Mouse (Mus musculus) intestine, embryonic 15.5 days (tissue): ENCODE measurements around the gene Ncs1. TPM values are rescaled to one million over a fixed set of nuclear protein-coding genes. Genes with fewer than 3 reads are reported as not detected.

Experiments
- ATAC-seq: fragments of 200-750 bp; cut with Nextera tagmentation; 2 replicates; pipeline ENCODE4 v1.8.0; 2017; ENCODE audit warnings: moderate TSS enrichment, moderate library complexity
- H3K27ac ChIP-seq: fragments of 300-500 bp; sonication (generic); 2 replicates; pipeline ENCODE4 v1.5.1; 2015; ENCODE audit warnings: mild to moderate bottlenecking, inconsistent platforms
- H3K27me3 ChIP-seq: fragments of 300-500 bp; sonication (generic); replicated peaks from 2 replicates; pipeline ENCODE4 v1.6.1; 2015; ENCODE audit warnings: inconsistent platforms
- H3K36me3 ChIP-seq: fragments of 300-500 bp; sonication (generic); 2 replicates; pipeline ENCODE4 v1.6.1; 2015; ENCODE audit warnings: inconsistent platforms
- H3K4me1 ChIP-seq: fragments of 300-500 bp; sonication (generic); replicated peaks from 2 replicates; pipeline ENCODE4 v1.6.1; 2015; ENCODE audit warnings: inconsistent platforms
- H3K4me2 ChIP-seq: fragments of 300-500 bp; sonication (generic); replicated peaks from 2 replicates; pipeline ENCODE4 v1.6.1; 2015; ENCODE audit warnings: mild to moderate bottlenecking, inconsistent platforms
- H3K4me3 ChIP-seq: fragments of 300-500 bp; sonication (generic); replicated peaks from 2 replicates; pipeline ENCODE4 v1.5.1; 2015; ENCODE audit warnings: inconsistent platforms
- H3K9ac ChIP-seq: fragments of 300-500 bp; sonication (generic); 2 replicates; pipeline ENCODE4 v1.6.1; 2015; ENCODE audit warnings: inconsistent platforms
- H3K9me3 ChIP-seq: fragments of 300-500 bp; sonication (generic); 2 replicates; pipeline ENCODE4 v1.6.1; 2016; ENCODE audit warnings: inconsistent platforms
- WGBS: fragments of 180-500 bp; shearing (Covaris S2); methylation state at CpG from one replicate; pipeline ENCODE4 v1.1.7; 2015; 5-methylcytosine and 5-hydroxymethylcytosine counted together
- polyA plus RNA-seq: library from polyadenylated mRNA; unstranded; fragments of >200 nt; fragmentation: Nextera tagmentation; extraction: Ambion mirVana; gene quantifications from 2 replicates; pipeline ENCODE4 v1.2.1, GENCODE M21; 2015

Gene Ncs1
- polyA plus RNA-seq, 1 experiment from 2014 or later, result 25.0 TPM

DNA sequence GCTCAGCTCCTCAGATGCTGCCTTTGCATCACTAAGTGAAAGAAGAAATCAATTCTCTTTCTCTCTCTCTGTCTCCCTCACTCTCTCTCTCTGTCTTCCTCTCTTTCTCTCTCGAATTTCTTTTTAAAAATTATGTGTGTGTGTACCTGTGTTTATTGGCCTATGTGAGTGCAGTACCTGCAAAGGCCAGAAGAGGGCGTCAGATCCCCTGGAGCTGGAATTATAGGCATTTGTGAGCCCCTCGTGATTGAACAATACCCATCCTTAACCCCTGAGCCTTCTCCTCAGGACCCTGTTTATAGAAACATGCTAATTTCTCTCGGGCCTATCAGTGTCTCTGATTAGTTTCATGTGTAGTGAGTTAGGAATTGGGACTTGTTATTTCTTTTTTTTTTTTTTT is 62.6 kb downstream of the Ncs1 start:
- Histone ChIP-seq H3K4me1 (no peaks in the 10 kb centered on the region), H3K4me2 (no peak overlapping the region), H3K9ac (no peak overlapping the region), H3K27me3 (peaks cover 16% of the 10 kb centered on the region), H3K36me3 (no peaks in the 10 kb centered on the region), H3K4me3 (no peak overlapping the region), H3K27ac (no peak overlapping the region), H3K9me3 (no peaks in the 10 kb centered on the region)
- ATAC-seq, result no peak
- WGBS, result 64% methylated on average over 4 of the region's 4 CpGs

DNA sequence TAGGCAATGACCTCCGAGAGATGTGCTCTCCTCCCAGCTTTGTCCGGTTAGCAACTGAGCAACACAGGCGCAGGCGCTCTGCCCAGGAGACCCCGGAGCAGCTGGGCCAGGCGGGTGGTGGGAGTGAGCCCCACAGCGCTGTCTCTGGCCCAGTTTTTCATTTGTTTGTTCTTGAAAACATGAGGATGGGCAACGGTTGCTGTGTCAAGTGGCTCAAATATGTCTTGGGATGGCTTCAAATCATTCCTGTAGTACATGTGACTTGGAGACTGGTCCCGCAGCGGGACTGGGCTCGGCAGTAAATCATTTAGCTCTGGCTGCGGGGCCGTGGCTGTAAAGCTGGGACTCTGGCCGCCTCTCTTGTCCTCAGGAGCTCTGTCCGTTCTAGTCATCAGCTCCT is 63.9 kb downstream of the Ncs1 start:
- no peak overlapping the region for H3K4me2 ChIP-seq
- no peaks in the 10 kb centered on the region for H3K9me3 ChIP-seq
- H3K27ac ChIP-seq, result no peak overlapping the region
- H3K36me3 ChIP-seq, result no peaks in the 10 kb centered on the region
- peaks cover 5% of the 10 kb centered on the region; the same call in 1 of the 2 replicates for H3K4me1 ChIP-seq
- H3K27me3 ChIP-seq, result peaks cover 29% of the 10 kb centered on the region
- no peak overlapping the region for H3K4me3 ChIP-seq
- WGBS, result 35% methylated on average over 15 of the region's 15 CpGs
- ATAC-seq, result no peak
- H3K9ac ChIP-seq, result no peak overlapping the region

DNA sequence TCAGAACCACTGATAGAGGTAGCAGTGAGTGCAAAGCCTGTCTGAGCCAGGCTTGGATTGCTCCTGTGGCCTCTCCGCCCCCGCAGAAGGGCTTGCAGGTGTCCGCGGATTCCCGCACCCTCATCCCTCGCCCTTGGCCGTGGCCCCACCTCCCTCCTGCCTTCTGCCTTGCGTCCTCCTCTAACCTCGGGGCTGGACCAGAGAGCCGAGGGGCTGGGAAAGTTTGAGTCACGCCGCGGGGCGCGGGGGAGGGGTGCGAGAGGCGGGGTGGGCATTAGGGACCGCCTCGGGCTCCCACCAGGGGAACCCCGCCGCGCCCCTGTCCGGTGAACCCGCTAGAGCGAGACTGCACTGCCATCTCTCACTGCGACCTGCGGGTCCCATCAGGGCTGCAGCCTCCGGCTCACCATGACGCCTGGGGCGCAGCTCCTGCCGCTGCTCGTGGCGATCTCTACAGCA is 68.4 kb downstream of the Ncs1 start, which contains the start of gene Hmcn2:
Gene Hmcn2, plus strand, starts transcription at position 409 of the 459 bp plus-strand sequence.
- no peaks in the 10 kb centered on the region for H3K9me3 ChIP-seq
- peaks cover 5% of the 10 kb centered on the region; the same call in 1 of the 2 replicates for H3K4me1 ChIP-seq
- no peak within 1 kb of the TSS for H3K27ac ChIP-seq
- H3K4me2 ChIP-seq, result peak within 1 kb of the TSS; percentile 59
- ATAC-seq, result no peak
- no peaks in the 10 kb centered on the region for H3K36me3 ChIP-seq
- peak within 1 kb of the TSS; percentile 34 for H3K4me3 ChIP-seq
- H3K27me3 ChIP-seq, result peaks cover 58% of the 10 kb centered on the region
- H3K9ac ChIP-seq, result peak within 1 kb of the TSS; percentile 23; the same call in 1 of the 2 replicates
- WGBS, result 2% methylated on average over 33 of the region's 33 CpGs

DNA sequence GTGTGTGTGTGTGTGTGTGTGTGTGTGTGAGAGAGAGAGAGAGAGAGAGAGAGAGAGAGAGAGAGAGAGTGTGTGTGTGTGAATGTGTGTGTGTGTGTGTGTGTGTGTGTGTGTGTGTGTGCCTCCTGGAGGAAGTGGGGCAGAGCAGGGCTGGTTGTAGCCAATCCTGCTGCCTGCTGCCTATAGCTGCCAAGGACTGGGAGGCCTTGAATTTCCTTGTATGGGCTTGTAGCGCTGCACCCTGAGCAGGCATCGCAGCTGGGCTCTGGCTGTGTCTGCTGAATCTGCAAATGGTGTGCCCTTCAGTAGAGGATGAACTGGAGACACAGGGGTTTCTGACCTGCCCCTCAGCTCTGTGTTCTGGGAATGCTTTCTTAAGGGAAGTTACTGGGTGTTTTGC is 72.5 kb downstream of the Ncs1 start:
- Histone ChIP-seq H3K9me3 (no peaks in the 10 kb centered on the region), H3K9ac (no peak overlapping the region), H3K36me3 (no peaks in the 10 kb centered on the region), H3K4me1 (peaks cover 5% of the 10 kb centered on the region; the same call in 1 of the 2 replicates), H3K4me3 (no peak overlapping the region), H3K27me3 (peaks cover 43% of the 10 kb centered on the region), H3K4me2 (no peak overlapping the region), H3K27ac (peak overlapping the region; percentile 33; the same call in 1 of the 2 replicates)
- WGBS, result 12% methylated on average over 2 of the region's 2 CpGs
- peak; percentile 72 for ATAC-seq

DNA sequence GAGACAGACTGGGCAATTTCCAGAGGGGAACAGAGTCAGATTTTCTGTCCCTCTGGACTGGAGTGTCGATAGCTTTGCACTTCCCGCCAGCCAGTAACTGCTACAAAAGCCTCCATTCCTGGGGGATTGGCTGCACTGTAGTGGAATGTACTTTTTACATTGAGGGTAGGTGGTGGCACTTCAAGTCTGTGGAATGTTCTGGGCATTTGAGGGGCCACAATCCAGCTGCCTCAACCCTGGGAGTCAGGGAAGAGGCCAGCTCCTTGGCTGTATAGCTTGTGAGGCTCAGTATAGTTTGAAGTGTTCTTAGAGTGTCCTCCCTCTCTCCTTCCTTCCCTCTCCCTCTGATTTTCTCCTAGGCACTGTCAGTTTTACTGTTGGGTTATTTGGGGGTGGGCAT is 73.6 kb downstream of the Ncs1 start:
- H3K27me3 ChIP-seq, result peaks cover 33% of the 10 kb centered on the region
- peaks cover 2% of the 10 kb centered on the region; the same call in 1 of the 2 replicates for H3K4me1 ChIP-seq
- 65% methylated on average over 2 of the region's 2 CpGs for WGBS

GRCm38 (mm10) chr2:31327186-31327585 is 81.6 kb downstream of the Ncs1 start:
- WGBS, result 49% methylated on average over 10 of the region's 10 CpGs
- H3K4me2 ChIP-seq, result no peak overlapping the region
- no peak for ATAC-seq
- H3K36me3 ChIP-seq, result no peaks in the 10 kb centered on the region
- H3K27me3 ChIP-seq, result no peaks in the 10 kb centered on the region
- H3K9ac ChIP-seq, result no peak overlapping the region
- H3K9me3 ChIP-seq, result no peaks in the 10 kb centered on the region
- H3K4me1 ChIP-seq, result no peaks in the 10 kb centered on the region
- H3K27ac ChIP-seq, result no peak overlapping the region
- H3K4me3 ChIP-seq, result no peak overlapping the region

More for the DNA sequence above, 73.6 kb downstream of the Ncs1 start:
- Histone ChIP-seq H3K4me3 (no peak overlapping the region), H3K27ac (no peak overlapping the region), H3K9me3 (no peaks in the 10 kb centered on the region), H3K9ac (no peak overlapping the region), H3K36me3 (no peaks in the 10 kb centered on the region), H3K4me2 (no peak overlapping the region)
- ATAC-seq, result no peak

DNA sequence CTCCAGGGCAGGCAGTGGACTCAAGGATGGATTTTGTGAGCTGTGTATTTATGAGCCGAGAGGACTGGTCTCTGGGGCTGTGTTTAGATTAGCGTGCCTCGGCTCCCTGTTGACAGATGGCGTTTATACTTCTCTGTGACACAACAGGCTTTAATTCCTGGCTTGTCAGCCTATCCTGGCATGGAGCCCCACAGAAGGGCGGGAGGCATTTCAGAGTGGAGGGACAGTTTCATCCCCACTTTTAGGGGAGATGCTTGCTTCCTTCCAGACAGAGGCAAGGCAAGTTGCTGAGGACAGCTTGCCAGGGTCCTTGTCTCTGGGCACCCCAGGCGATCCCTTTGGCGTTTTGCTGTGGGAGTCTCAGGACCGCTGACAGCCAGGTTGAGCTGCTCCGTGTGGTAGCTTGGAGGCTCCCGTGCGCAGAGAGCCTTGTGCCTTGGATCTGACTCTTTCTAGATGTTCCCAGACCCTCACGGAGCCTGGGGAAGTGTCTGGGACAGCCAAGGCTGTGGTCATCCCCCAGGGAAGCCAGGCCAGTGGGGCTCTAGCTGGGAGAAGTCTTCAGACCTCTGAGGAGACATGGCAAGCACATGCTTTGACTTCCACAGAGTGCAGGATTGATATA is 92.2 kb downstream of the Ncs1 start:
- Histone ChIP-seq H3K9me3 (no peaks in the 10 kb centered on the region), H3K4me1 (peaks cover 31% of the 10 kb centered on the region), H3K4me3 (no peak overlapping the region), H3K4me2 (peak overlapping the region; percentile 18), H3K9ac (no peak overlapping the region), H3K36me3 (no peaks in the 10 kb centered on the region), H3K27me3 (no peaks in the 10 kb centered on the region), H3K27ac (peak overlapping the region; percentile 85)
- ATAC-seq, result peak; percentile 81
- 25% methylated on average over 12 of the region's 12 CpGs for WGBS

DNA sequence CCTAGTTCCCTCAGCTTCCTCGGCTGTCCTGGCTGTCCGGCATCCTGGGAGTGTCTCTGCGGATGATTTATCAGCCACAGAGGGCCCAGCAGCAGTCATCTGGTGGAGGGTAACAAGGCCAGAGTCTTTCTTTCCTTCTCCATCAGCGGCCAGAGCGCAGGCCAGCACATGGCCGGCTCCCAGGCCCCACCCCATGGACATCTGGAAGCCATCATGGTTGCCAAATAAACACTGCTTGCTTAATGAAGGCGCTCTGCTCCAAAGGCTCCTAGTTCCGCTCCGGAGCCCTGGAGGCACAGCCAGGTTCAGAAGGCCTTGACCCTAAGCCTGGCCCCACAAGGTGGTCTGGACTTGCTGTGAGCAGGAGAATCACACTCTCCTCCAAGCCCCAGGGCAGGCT is 94.2 kb downstream of the Ncs1 start:
- peak; percentile 55 for ATAC-seq
- 19% methylated on average over 9 of the region's 9 CpGs for WGBS
- Histone ChIP-seq H3K36me3 (no peaks in the 10 kb centered on the region), H3K9ac (no peak overlapping the region), H3K4me1 (peaks cover 31% of the 10 kb centered on the region), H3K9me3 (no peaks in the 10 kb centered on the region), H3K27ac (peak overlapping the region; percentile 33; the same call in 1 of the 2 replicates), H3K4me3 (no peak overlapping the region), H3K27me3 (no peaks in the 10 kb centered on the region), H3K4me2 (no peak overlapping the region)

GRCm38 (mm10) chr2:31341726-31342535 is 96.3 kb downstream of the Ncs1 start:
- Histone ChIP-seq H3K9me3 (no peaks in the 10 kb centered on the region), H3K4me2 (no peak overlapping the region), H3K27ac (no peak overlapping the region), H3K9ac (no peak overlapping the region), H3K36me3 (no peaks in the 10 kb centered on the region), H3K27me3 (no peaks in the 10 kb centered on the region), H3K4me1 (peaks cover 27% of the 10 kb centered on the region), H3K4me3 (no peak overlapping the region)
- ATAC-seq, result no peak
- WGBS, result 74% methylated on average over 8 of the region's 8 CpGs

Other genes starting within 250 kb of the Ncs1 start
- 22.7 and 27.3 TPM in 2 replicates for gene Fnbp1, start 103.8 kb upstream of the Ncs1 start, polyA plus RNA-seq
- gene Gpr107, start 93.5 kb upstream of the Ncs1 start, polyA plus RNA-seq, result 30.0 and 31.1 TPM in 2 replicates
- gene Hmcn2, start 68.6 kb downstream of the Ncs1 start, polyA plus RNA-seq, result 3.3 and 4.2 TPM in 2 replicates
- 176 and 244 TPM in 2 replicates for gene Ass1, start 224.4 kb downstream of the Ncs1 start, polyA plus RNA-seq